Mouse (Mus musculus): ENCODE data around the gene Vipas39.
A peak's percentile ranks its signal among the peaks of the same experiment; 100 is the strongest.
"Not testable (repeated sequence)": the region's sequence is repeated elsewhere in the genome, so short reads cannot be mapped to it uniquely, and the experiment has no call there.

Gene Vipas39

GRCm38 (mm10) chr12:87266827-87267603 lies 959 bp upstream of the Vipas39 start:
- no peak for DNase-seq

GRCm38 (mm10) chr12:87265444-87265843 lies 612 bp downstream of the Vipas39 start:
- no peak for DNase-seq

- DNase-seq = no peak
Observed at GRCm38 (mm10) chr12:87260562-87260961, 5.5 kb downstream of the Vipas39 start.

- no peak for DNase-seq
Observed at GRCm38 (mm10) chr12:87256629-87257028, 9.4 kb downstream of the Vipas39 start.

GRCm38 (mm10) chr12:87253878-87254277 lies 12.2 kb downstream of the Vipas39 start:
- no peak for DNase-seq

GRCm38 (mm10) chr12:87250161-87250560 lies 15.9 kb downstream of the Vipas39 start:
- DNase-seq = no peak

- no peak for DNase-seq
Observed at GRCm38 (mm10) chr12:87238632-87239031, 27.4 kb downstream of the Vipas39 start, which contains the start of gene Noxred1. TSS of gene Noxred1 (minus strand) at chr12:87238732.

- DNase-seq = no peak
Observed at GRCm38 (mm10) chr12:87236882-87237483, 29.1 kb downstream of the Vipas39 start.

- no peak for DNase-seq
Observed at GRCm38 (mm10) chr12:87230379-87230895, 35.6 kb downstream of the Vipas39 start.

GRCm38 (mm10) chr12:87229633-87230032 lies 36.4 kb downstream of the Vipas39 start:
- DNase-seq = no peak

GRCm38 (mm10) chr12:87226801-87227200 lies 39.3 kb downstream of the Vipas39 start:
- no peak for DNase-seq

- DNase-seq = no peak
Observed at GRCm38 (mm10) chr12:87224950-87225349, 41.1 kb downstream of the Vipas39 start.

GRCm38 (mm10) chr12:87219362-87219761 lies 46.7 kb downstream of the Vipas39 start:
- no peak for DNase-seq

- no peak for DNase-seq
Observed at GRCm38 (mm10) chr12:87217596-87217995, 48.5 kb downstream of the Vipas39 start.

GRCm38 (mm10) chr12:87216053-87216452 lies 50.0 kb downstream of the Vipas39 start:
- no peak for DNase-seq

- DNase-seq = no peak
Observed at GRCm38 (mm10) chr12:87212844-87213606, 53.0 kb downstream of the Vipas39 start.

GRCm38 (mm10) chr12:87205789-87206188 lies 60.3 kb downstream of the Vipas39 start:
- DNase-seq = not testable (repeated sequence)

- DNase-seq = no peak
Observed at GRCm38 (mm10) chr12:87201694-87202093, 64.4 kb downstream of the Vipas39 start.

GRCm38 (mm10) chr12:87199973-87200586 lies 66.0 kb downstream of the Vipas39 start, which contains the start of gene Tmed8:
TSS of gene Tmed8 (minus strand) at chr12:87200454.
- peak; percentile 85 to 90 for DNase-seq

- peak in 1 of 2 experiments; percentile 75 for DNase-seq
Observed at GRCm38 (mm10) chr12:87199206-87199972, 66.7 kb downstream of the Vipas39 start, which contains the start of gene Samd15. TSS of gene Samd15 (plus strand) at chr12:87199723.

GRCm38 (mm10) chr12:87198792-87199191 lies 67.3 kb downstream of the Vipas39 start:
- DNase-seq = no peak

GRCm38 (mm10) chr12:87196310-87196709 lies 69.7 kb downstream of the Vipas39 start:
- no peak for DNase-seq
